Mouse (Mus musculus): ENCODE results near the gene Gm45021.

Gm45021 gene

DNA sequence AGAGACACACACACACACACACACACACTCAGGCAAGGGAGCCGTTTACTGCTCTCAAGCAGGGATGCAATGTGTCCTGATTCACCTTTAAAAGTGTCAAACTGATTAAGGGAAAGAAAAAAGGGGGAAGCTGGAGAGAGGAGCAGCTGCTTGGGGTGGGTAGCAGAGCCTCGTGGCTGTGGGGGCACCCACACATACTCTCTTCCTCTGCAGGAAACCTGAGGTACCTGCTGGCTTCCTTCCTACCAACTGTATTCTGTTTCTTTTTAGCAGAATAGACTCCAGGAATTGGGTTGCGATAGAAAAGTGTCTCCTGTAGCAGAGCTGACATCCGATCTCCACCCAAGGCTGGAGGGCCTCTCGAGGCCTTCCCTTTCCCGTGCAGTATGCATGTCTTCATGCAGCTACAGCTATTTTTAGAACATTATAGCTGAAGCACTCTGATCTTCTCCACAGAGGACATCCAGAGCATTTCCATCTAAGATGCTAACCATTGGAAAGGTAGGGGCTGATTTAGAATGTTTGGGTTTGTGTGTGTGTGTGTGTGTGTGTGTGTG, at the start of gene Gm45021:
TSS of gene Gm45021 (plus strand) at position 417 of the 557 bp plus-strand sequence.
- no peak for DNase-seq (ENCODE audit: inconsistent ontology term)

DNA sequence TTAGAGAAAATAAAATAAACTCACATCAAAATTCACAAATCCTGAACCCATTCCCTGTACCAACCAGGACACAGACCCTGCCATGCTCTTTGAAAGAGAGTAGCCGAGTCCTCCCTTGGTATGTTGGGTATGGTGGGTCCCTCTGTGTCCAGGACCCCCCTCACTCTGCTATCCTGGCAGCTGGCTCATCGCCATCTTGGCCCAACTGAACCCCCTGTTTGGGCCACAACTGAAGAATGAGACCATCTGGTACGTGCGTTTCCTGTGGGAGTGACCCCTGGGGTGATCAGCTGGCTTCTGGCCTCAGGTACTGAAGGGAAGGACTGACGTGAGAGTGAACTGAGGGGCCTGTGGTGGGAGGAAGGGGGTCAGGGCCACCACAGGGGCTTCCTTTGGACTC, 49.5 kb upstream of the Gm45021 start:
- no peak for DNase-seq (ENCODE audit: inconsistent ontology term)

DNA sequence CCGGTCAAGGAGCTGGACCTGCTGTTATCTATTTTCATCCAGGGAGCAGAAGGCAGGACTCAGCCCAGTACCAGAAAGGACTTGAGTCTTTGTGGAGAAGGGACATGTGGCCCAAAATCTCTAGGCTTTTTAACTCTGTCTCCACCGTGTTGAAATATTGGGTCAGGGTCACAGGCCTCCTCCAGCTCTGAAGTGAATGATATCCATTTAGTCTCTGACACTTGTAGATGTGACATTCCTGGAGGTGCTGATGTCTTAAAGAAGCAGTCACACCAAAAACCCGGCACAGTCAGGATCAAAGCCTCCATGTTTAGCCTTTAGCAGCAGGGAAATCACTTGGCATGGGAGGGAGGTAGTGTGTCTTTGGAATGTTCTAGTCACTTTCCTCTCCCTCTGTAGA, 48.7 kb upstream of the Gm45021 start:
- DNase-seq (ENCODE audit: inconsistent ontology term) = no peak

DNA sequence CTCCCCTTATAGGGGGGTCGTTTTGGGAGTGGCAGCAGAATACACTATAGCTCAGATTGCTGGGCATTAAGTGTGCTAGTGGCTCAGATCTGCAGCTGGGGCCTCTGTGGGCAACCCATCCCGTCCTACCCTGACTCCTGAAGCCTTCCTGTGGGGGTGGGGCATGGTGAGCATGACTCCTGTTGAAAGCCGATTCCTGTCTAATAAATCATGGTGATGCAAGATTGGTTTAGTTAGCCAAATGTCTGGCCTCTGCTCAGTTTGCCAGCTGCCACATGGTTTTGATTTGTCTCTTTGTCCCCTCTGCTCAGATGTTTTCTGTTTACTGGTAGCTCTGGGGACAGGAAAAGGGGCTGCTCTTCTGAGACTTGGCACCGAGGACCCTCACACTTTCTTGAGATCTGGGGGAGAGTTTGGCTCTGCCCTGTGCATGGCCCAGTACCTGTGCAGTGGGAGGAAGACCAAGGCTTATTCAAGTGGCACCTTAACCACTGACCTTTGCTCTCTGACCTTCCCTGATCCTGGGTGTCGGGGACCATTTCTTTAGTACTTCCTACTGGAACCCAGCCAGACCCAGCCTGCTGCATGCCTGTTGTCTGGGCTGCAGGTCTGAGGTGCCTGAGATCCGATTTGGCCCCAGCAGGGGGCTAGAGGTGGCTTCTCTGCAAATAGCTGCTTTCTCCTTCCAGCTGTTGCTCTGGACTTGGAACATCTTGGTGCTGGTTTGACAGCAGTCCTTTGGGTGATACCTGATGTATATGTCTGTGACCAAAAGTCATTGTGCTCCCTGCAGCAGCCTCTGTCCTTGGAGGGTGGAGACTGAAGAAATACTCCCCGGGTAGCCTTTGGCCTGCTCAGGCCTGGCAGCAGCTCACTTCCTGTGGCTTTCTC, 47.6 kb upstream of the Gm45021 start:
- peak; percentile 17 for DNase-seq (ENCODE audit: inconsistent ontology term)

DNA sequence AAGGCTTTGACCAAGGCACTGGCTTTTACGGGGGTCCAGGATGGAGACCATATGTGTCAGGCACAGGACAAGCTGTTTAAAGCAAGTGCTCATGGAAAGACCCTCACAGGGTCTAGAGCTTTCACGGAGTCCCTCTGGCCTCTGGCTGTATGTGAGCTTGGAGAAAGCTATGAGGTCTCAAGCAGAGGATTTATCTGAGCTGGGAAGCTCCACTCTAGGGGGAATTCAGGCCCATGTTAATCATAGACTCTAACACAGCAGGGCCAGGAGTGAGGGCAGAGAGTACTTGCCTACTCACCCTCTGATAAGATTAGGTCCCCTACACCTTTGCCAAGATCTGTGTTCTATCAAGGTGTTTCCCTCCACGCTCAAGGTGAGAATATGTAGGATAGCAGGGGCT, 46.8 kb upstream of the Gm45021 start:
- no peak for DNase-seq (ENCODE audit: inconsistent ontology term)

DNA sequence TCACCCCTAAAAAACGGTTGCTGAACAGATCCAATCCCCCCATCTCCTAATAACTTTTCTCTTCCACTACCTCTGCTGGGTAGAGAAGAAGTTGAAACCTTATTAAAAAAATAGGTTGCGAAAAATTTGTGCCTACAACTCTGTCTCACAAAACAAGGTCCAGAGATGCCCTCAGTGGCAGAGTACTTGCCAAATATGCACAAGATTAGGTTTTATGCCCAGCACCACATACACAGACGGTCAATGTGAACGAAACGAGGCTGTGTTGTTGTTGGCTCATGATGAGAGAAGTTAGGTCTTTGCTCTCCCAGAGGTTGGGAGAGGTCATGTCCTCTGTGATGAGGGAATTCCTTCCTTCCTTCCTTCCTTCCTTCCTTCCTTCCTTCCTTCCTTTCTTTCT, 44.2 kb upstream of the Gm45021 start:
- DNase-seq (ENCODE audit: inconsistent ontology term) = no peak

DNA sequence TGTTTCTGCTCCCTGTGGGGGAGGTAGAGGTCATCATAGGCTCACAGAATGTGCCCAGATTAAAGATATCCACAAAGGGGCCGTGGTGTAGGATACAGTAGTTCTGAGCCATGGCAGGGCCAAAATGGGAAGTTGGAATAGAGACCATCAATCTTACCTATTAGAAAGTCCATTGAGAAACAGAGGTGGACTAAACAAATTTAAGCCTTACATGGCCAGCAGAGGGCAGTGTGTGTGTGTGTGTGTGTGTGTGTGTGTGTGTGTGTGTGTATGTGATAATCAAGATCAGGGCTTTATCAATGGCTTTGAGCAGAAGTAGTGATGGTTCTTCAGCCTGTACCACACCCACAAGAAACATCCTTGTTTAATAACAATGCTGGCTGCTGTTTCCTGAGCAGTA, 43.1 kb upstream of the Gm45021 start:
- peak; percentile 33 for DNase-seq (ENCODE audit: inconsistent ontology term)

DNA sequence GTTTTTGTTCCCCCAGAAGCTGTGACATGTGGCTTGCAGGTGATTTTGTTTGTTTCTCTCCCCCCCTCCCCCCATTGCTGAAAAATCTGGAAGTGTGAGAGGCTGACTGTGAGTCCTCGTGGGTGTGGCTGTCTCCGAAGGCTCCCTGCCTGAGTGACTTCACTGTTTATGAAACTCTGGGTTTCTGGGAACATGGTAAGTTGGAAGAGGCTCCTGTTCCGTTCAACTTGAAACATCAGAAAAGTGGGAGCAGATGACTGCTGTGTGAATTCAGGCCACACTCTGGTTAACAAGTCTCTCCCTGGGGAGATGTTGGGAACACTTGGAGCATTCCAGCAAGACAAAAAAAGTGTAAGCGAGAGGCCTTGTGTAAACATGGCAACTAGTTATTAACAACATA, 42.6 kb upstream of the Gm45021 start:
- DNase-seq (ENCODE audit: inconsistent ontology term) = no peak

DNA sequence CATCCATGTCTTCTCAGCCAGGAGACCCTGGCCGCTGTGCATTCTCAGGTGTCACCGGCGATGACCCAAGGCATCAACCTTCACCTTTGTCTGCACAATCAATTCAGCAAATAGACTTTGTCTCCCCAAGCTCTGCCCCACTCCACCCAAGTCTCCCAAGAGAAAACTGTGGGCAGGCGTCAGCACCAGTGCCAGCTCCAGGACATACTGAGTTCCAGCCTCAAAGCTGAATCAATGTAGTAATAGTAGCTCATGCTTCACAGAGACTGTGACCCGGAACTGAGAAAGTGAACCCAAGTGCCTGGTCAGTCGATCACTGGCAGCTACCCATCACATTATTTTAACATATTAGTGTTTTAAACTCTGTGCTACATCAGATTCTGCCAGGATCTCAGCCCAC, 41.1 kb upstream of the Gm45021 start:
- no peak for DNase-seq (ENCODE audit: inconsistent ontology term)

DNA sequence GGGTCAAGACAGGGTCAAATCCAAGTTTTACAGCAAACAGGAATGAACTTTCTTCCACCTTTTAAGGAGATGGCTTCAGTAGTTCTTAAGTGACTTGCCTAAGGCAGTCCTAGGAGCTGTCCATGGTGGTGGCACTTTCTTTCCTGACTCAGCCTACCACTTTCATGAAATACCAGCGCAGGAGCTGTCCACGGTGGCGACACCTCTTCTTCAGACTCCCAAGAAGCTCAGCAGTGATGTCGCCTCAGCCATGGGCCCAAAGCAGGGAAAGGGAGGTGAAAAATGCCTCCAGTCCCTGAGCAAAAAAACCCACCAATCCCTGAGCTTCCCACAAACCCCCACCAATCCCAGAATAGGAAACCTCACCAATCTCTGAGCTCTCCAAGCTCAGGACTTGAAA, 36.5 kb upstream of the Gm45021 start:
- no peak for DNase-seq (ENCODE audit: inconsistent ontology term)

DNA sequence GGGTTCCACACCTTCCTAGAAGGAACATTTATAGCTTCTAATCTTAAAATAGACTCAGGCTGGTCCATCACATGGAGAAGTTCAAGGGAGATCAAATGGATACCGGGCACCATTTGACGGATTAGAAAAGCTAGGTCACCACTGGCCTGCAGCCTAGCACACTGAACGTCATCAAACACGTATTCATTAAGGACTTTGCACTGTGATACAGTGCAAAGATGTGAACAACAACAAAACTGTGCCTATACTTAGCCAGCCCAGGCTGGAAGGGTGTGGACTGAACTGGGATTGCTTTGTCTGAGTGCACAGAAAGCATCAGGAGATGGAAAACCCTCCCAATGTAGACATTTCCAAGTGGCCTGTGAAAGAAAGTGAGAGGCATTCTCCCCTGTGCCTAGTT, 35.6 kb upstream of the Gm45021 start:
- no peak for DNase-seq (ENCODE audit: inconsistent ontology term)

DNA sequence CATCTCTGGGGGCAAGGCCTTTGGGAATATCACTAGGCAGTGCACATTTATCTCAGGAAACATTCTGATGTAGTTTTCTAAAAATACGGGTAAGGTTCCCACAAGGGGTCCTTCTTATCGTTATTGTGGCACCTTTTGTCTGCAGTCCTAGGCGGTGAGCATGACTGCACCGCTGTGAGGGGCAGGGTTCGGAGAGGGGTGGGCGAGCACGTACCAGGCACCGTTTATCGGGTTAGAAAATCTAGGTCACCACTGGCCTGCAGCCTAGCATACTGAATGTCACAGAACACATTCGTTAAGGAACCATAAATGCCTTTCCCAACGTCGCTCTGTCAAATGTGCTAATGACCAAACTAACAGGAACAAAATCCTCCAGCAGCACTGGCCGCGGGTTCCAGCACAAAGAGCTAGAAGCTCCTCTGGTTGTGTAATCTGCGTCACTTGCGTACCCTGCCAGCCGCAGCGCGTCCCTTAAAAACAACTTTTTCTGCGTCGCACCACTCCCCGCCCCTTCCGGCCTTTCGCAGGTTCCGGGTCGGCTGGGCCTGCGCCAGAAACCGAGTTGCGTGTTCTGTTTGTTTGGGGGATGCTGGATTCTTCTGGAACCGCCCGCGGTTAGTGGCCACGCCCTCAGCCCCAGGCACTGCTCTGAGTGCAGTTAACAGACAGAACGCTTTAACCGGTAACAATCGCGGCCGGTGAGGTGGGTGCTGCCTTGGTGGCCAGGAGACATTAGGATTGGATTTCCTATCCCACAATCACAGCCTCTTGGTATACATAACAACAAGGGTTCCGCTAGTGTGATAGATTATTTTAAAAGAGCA, 34.9 kb upstream of the Gm45021 start, which contains the start of gene Lrrc61:
TSS of gene Lrrc61 (plus strand) at position 517 of the 824 bp plus-strand sequence.
- peak; percentile 99 for DNase-seq (ENCODE audit: inconsistent ontology term)

DNA sequence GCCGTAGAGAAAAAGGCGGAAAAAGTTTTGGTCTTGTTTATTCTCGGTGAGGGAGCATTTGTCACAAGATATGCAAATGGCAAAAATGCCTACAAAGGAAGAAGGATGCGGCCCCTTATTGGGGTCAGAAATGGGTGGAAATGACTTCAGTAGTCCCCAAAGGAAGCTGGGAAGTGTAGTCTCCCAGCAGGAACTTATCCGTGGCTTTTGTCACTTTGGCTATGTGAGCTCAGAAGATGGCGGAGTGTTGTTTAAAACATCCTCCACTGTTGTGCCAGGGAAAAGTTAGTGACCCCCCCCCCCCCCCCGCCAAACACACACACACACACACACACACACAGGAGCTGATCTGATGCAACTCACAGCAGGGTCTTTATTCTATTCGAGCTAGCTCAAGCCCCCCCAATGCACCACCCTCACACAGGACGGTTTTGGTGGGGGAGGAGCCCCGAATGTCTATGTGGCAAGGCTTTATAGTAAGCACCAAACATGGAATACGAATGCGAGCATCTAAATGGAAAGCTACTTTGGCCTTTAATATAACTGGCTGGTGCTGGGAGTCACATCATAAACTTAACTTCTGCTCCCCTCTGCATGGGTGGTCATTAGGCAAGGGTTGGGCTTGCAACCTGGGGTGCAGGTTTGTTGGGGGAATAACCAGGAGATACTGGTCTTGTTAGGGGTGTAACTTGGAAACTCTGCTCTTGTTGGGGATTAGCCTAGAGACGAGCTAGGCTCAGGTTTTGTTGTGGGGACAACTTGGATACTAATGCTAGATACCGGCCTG, 34.1 kb upstream of the Gm45021 start:
- DNase-seq (ENCODE audit: inconsistent ontology term) = no peak

DNA sequence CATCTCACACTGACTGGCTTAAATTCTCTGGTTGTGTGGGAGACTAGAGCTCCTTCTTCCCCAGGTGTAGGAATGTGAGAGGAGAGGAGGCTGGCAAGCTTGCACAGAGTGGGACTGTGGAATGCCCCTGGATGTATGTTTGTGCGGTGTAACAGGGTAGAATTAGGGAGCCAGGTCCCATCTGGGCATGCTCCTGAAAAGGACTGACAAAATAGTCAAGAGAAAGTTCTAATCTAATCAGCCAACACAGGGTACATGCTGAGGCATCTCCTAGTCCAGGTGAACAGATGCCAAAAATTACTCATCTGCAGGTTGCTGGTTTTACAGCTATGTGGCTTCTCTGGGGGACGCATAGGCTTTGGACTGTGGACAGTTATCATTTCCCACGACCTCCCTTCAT, 33.5 kb upstream of the Gm45021 start:
- DNase-seq (ENCODE audit: inconsistent ontology term) = no peak

DNA sequence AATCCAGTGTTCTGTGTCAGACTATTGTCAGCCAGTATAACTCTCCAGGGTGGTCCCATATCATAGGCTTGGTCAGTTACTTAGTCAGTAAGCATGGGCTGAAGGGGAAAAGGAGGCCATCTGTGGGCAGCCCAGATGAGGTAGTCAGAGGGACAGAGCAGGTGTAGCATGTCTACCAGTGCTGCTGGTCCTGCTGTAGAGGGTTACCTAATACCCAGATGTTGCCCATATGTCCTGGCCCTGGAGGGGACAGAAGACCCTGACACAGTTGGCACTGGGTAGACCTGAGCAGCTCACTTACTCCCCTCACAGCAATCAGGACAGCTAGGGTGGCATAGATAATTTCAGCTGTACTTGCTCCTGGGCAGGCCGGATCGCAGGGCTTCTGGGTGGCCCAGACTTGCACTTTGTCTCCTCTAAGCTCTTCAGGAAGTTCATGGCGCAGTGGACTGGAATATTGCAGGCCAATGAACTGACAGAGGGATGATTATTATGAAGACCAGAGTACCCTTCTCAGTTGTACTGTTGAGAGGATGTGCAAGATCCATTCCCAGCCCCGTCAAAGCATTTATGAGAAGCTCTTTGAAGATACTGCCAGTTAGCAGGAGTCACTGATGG, 23.6 kb upstream of the Gm45021 start:
- DNase-seq (ENCODE audit: inconsistent ontology term) = no peak

DNA sequence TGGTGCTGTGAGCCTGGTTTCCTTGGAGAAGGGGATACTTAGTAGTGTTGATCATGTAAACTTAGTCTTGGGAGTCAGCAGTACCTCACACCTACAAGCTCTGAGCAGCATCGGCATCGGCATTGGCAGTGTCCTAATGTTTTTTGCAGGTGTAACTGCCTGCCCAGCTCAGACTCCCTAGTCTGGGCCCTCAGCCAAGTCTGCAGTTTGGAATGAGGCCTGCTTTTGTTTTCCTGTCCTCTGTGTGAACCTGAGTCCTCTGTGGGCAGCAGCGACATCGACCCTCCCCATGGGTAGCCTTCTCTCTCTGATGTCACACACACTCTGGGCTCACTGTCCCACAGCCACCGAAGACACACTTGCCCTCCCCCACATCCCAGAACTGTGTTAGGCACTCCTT, 23.1 kb upstream of the Gm45021 start:
- peak; percentile 87 for DNase-seq (ENCODE audit: inconsistent ontology term)

DNA sequence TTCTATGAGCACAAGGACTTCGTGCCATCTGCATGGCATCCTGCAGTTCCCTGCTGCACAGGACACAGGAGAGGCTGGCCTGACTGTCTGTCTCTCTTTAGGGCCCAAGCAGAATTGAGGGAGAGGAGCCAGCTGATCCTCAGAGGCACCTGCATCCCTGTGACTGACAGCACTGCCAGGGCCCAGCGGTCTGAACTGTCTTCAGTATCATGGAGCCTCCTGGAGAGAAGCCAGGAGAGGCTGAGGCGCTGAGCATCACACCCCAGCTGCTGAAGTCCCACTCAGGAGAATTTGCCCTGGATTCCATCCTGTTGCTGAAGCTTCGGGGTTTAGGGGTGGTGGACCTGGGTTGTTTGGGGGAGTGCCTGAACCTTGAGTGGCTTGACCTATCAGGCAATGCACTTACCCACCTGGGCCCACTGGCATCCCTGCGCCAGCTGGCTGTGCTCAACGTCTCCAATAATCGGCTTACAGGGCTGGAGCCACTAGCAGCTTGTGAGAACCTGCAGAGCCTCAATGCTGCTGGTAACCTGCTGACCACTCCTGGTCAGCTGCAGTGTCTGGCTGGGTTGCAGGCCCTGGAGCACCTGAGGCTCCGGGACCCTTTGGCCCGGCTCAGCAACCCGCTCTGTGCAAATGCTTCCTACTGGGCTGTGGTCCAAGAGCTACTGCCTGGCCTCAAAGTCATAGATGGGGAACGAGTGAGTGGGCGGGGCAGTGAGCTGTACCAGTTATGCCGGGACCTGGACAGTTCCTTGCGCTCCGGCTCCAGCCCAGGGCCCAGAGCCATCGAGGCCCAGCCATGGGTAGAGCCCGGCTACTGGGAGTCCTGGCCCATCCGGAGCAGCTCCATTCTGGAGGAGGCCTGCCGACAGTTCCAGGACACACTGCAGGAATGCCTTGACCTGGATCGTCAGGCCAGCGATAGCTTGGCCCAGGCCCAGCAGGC, 21.1 kb upstream of the Gm45021 start:
- DNase-seq (ENCODE audit: inconsistent ontology term) = peak; percentile 84

DNA sequence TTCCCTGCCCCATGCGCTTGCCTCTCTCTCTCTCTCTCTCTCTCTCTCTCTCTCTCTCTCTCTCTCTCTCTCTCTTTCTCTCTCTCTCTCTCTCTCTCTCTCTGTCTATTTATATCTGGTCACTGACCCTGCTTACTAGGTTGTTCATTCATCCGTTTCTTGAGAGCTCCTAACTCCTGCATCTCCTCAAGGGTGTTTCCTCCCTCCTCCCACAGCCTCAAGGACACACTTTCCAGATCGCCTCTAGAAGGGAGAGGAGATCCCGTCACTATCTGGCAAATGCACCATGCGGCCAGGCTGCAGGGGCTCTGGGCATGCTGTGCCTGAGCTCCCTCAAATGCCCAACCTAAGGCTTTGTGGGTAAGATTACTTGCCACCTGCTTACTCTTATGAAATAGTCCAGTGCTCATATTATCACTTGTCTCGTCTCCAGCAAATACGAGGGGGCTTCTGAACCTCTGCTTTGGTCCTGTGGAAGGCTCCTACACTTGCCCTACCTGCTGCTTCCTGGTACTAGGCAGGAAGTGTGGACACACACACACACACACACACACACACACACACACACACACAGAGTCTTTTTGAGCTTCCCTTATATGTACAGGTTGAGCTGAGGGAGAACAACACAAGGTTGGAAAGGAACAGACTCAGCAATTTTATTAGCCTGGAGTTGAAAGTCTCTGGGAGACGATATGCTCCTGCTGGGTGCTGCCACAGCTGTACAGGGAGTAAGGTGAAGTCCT, 20.2 kb upstream of the Gm45021 start:
- no peak for DNase-seq (ENCODE audit: inconsistent ontology term)

DNA sequence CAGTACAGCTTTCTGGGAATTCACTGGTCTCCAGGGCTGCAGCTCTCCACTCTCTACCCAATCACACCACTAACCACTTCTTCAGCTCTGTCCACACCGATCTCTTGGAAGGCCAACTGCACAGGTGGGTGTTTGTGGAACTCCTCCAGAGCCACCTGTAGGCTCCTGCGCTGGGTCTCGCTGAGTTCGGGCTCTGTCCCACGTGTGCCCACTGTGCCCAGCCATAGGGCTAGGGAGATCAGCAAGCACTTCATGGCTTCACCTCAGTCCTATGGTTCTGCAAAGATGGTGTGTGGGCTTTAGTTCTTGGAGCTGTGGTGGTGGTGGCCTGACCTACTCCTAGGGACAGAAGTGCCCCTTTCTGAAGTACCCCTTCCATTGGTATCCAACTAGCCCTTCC, 17.4 kb upstream of the Gm45021 start:
- no peak for DNase-seq (ENCODE audit: inconsistent ontology term)
